Mouse (Mus musculus) activated CD4-positive, CD25-positive, alpha-beta regulatory T cell, adult 4 months (primary cell): ENCODE results near the gene Pde3b. TPM values are rescaled to one million over a fixed set of nuclear protein-coding genes. Genes with fewer than 3 reads are reported as not detected.
"Not testable (repeated sequence)": the region's sequence is repeated elsewhere in the genome, so short reads cannot be mapped to it uniquely, and the experiment has no call there.

Experiments used
- ATAC-seq: one replicate; pipeline ENCODE4 v1.8.0; 2017
- polyA plus RNA-seq, 2 experiments: library from polyadenylated mRNA; unstranded; fragments of 100-300 nt; shearing (Covaris generic); gene quantifications; one replicate each; pipeline ENCODE4 v1.2.1; 2017

Gene Pde3b
- polyA plus RNA-seq, 2 experiments from 2014 or later = 1.6 to 2.1 TPM

GRCm38 (mm10) chr7:114479779-114480178 lies 64.7 kb downstream of the Pde3b start:
- ATAC-seq = peak; percentile 98

- ATAC-seq = peak; percentile 19
Observed at GRCm38 (mm10) chr7:114480196-114480989, 65.3 kb downstream of the Pde3b start.

DNA sequence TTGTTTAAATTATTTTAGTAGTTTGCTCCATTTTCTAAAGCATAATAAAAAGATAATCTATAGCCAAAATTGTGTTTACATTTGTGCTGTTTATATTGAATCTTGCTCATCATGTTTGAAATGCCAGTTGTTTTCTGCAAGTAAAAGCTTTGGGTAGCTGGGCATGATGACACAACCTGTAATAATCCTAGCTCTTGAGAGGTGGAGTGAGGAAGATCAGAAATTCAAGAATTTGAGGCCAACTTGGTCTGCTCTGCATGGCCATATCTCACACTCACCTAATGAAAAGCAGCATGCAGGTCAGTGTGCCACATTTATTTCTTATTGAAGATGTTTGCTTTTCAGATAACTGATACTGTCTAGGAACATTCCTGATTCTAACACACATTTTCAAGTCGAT lies 65.9 kb downstream of the Pde3b start:
- no peak for ATAC-seq

GRCm38 (mm10) chr7:114481429-114481931 lies 66.4 kb downstream of the Pde3b start:
- no peak for ATAC-seq

DNA sequence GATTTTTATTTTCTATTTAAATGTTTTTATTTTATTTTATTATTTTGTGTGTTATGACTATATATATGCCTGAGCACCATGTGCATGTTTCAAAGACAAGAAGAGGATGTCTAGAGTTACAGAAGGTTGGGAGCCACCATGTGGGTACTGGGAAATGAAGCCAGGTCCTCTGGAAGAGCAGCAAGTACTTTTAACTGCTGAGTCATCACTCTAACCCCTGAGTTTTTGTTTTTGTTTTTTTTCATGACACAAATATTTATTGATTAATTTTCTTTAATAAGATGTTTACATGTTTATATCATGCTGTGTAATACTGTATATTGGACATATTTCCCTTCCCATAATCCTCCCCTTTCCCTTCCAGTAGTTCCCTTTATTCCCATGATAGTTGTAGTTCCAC lies 77.5 kb downstream of the Pde3b start:
- ATAC-seq = no peak

- ATAC-seq = no peak
Observed at GRCm38 (mm10) chr7:114494033-114494432, 79.0 kb downstream of the Pde3b start.

- peak; percentile 52 for ATAC-seq
Observed at GRCm38 (mm10) chr7:114499293-114499692, 84.2 kb downstream of the Pde3b start.

DNA sequence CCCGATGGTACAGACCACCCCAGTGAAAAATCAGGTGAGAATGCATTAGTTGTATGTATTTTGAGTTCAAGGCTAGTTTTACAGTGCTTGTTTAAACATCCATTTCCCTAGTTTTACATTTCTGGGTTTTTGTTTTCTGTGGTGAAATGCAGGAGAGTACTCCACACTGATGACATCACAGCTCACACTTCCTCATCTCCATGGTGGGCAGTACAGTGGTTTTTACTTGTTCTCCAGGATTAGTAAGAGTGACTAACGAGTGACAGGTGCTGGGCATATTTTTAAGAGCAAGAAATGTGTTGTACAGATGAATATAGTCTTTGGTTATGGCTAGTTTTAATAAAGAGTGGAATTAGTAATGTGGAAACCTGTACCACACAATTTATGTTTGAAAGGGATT lies 93.8 kb downstream of the Pde3b start:
- no peak for ATAC-seq

GRCm38 (mm10) chr7:114520122-114520521 lies 105.0 kb downstream of the Pde3b start:
- no peak for ATAC-seq

- ATAC-seq = no peak
Observed at GRCm38 (mm10) chr7:114526245-114526644, 111.2 kb downstream of the Pde3b start.

- ATAC-seq = no peak
Observed at GRCm38 (mm10) chr7:114536179-114536578, 121.1 kb downstream of the Pde3b start.

DNA sequence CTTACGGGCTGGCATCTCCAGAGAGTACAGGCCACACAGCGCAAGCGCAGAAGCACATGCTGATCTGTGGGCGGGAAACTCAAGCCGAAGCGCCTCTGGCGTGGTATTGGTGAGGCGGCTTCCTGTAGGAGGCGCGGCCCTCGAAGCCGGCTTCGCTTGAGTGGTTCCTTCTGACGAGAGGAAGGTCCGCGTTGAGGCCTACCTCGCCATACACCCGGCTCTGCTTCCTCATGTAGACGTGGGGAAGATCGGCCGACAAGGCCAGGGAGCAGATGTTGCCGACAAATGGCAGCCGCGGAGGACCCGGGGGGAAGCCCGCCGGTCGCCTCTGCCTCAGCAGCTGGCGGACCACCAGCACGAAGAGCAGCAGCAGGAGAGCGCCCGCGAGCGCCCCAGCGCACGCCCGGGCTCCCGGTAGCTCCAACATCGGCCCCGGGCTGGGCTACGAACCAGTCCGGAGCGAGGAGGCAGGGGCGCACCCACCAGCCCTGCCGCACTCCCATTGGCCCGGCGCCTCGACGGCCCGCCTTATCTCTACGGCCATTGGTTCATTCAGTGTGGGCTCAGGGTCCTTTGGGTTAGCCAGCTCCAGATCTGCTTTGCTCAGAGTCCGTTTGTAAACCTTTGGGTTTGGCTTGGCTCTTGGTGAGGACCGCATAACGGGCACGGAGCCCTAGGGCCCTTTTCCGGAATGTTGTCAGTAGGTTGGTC lies 147.6 kb downstream of the Pde3b start, which contains the start of gene Cyp2r1:
Gene Cyp2r1, minus strand, starts transcription at position 442 of the 711 bp plus-strand sequence.
- peak; percentile 95 for ATAC-seq

GRCm38 (mm10) chr7:114573866-114574265 lies 158.8 kb downstream of the Pde3b start:
- ATAC-seq = not testable (repeated sequence)

GRCm38 (mm10) chr7:114576931-114577330 lies 161.8 kb downstream of the Pde3b start:
- ATAC-seq = no peak

GRCm38 (mm10) chr7:114577665-114578064 lies 162.6 kb downstream of the Pde3b start:
- no peak for ATAC-seq

- ATAC-seq = no peak
Observed at GRCm38 (mm10) chr7:114580426-114580825, 165.3 kb downstream of the Pde3b start.

GRCm38 (mm10) chr7:114581200-114581599 lies 166.1 kb downstream of the Pde3b start:
- ATAC-seq = peak; percentile 75

- no peak for ATAC-seq
Observed at GRCm38 (mm10) chr7:114582441-114582840, 167.4 kb downstream of the Pde3b start.

Other genes starting within 250 kb of the Pde3b start
- gene Copb1, start 160.6 kb upstream of the Pde3b start, polyA plus RNA-seq = 100 to 1,000 TPM; 114 to 121 TPM
- 100 to 1,000 TPM; 277 to 308 TPM for gene Psma1, start 139.2 kb upstream of the Pde3b start, polyA plus RNA-seq
- gene Cyp2r1, start 147.7 kb downstream of the Pde3b start, polyA plus RNA-seq = under 1 TPM in 1 of 2 experiments, not detected in 1; 0.83 TPM
- gene Calca, start 221.1 kb downstream of the Pde3b start, polyA plus RNA-seq = under 1 TPM in 1 of 2 experiments, not detected in 1; 0.69 TPM